Mouse (Mus musculus): ENCODE measurements around the gene Ttc24.

Ttc24 gene

GRCm38 (mm10) chr3:88081345-88082223 lies 3.5 kb upstream of the Ttc24 start, which contains the start of gene Iqgap3:
Iqgap3 (plus strand) TSS chr3:88081971.
- peak; percentile 93 for ATAC-seq (ENCODE audit: insufficient number of reproducible peaks, low FRiP score, low TSS enrichment)

- ATAC-seq (ENCODE audit: insufficient number of reproducible peaks, low FRiP score, low TSS enrichment): no peak
Observed at GRCm38 (mm10) chr3:88077441-88077840, 663 bp downstream of the Ttc24 start.

- no peak for ATAC-seq (ENCODE audit: insufficient number of reproducible peaks, low FRiP score, low TSS enrichment)
Observed at GRCm38 (mm10) chr3:88074766-88075165, 3.3 kb downstream of the Ttc24 start.

GRCm38 (mm10) chr3:88074351-88074750 lies 3.8 kb downstream of the Ttc24 start:
- ATAC-seq (ENCODE audit: insufficient number of reproducible peaks, low FRiP score, low TSS enrichment): no peak

GRCm38 (mm10) chr3:88073631-88074030 lies 4.5 kb downstream of the Ttc24 start:
- ATAC-seq (ENCODE audit: insufficient number of reproducible peaks, low FRiP score, low TSS enrichment): no peak

GRCm38 (mm10) chr3:88071783-88072182 lies 6.3 kb downstream of the Ttc24 start:
- ATAC-seq (ENCODE audit: insufficient number of reproducible peaks, low FRiP score, low TSS enrichment): peak; percentile 58; the same call in 1 of the 2 replicates

- ATAC-seq (ENCODE audit: insufficient number of reproducible peaks, low FRiP score, low TSS enrichment): no peak
Observed at GRCm38 (mm10) chr3:88068386-88068785, 9.7 kb downstream of the Ttc24 start.

GRCm38 (mm10) chr3:88057902-88058696 lies 20.0 kb downstream of the Ttc24 start, which contains the start of gene Naxe:
Naxe (minus strand) TSS chr3:88058495.
- ATAC-seq (ENCODE audit: insufficient number of reproducible peaks, low FRiP score, low TSS enrichment): peak; percentile 91

GRCm38 (mm10) chr3:88057030-88057429 lies 21.1 kb downstream of the Ttc24 start:
- no peak for ATAC-seq (ENCODE audit: insufficient number of reproducible peaks, low FRiP score, low TSS enrichment)

GRCm38 (mm10) chr3:88049532-88049931 lies 28.6 kb downstream of the Ttc24 start:
- ATAC-seq (ENCODE audit: insufficient number of reproducible peaks, low FRiP score, low TSS enrichment): no peak

- peak; percentile 95 for ATAC-seq (ENCODE audit: insufficient number of reproducible peaks, low FRiP score, low TSS enrichment)
Observed at GRCm38 (mm10) chr3:88042661-88043421, 35.3 kb downstream of the Ttc24 start, which contains the start of gene Gpatch4. Gpatch4 (plus strand) TSS chr3:88043108.

- ATAC-seq (ENCODE audit: insufficient number of reproducible peaks, low FRiP score, low TSS enrichment): no peak
Observed at GRCm38 (mm10) chr3:88035561-88036293, 42.4 kb downstream of the Ttc24 start.

- no peak for ATAC-seq (ENCODE audit: insufficient number of reproducible peaks, low FRiP score, low TSS enrichment)
Observed at GRCm38 (mm10) chr3:88033506-88033905, 44.6 kb downstream of the Ttc24 start.

GRCm38 (mm10) chr3:88030608-88031395 lies 47.3 kb downstream of the Ttc24 start:
- no peak for ATAC-seq (ENCODE audit: insufficient number of reproducible peaks, low FRiP score, low TSS enrichment)

- ATAC-seq (ENCODE audit: insufficient number of reproducible peaks, low FRiP score, low TSS enrichment): no peak
Observed at GRCm38 (mm10) chr3:88027434-88028186, 50.5 kb downstream of the Ttc24 start, which contains the start of gene Hapln2. Hapln2 (minus strand) TSS chr3:88027583.

- no peak for ATAC-seq (ENCODE audit: insufficient number of reproducible peaks, low FRiP score, low TSS enrichment)
Observed at GRCm38 (mm10) chr3:88026823-88027222, 51.3 kb downstream of the Ttc24 start.

- ATAC-seq (ENCODE audit: insufficient number of reproducible peaks, low FRiP score, low TSS enrichment): no peak; the same call in 1 of the 2 replicates
Observed at GRCm38 (mm10) chr3:88023192-88024074, 54.7 kb downstream of the Ttc24 start.

Measured in cerebellum, adult (tissue).